In the genomic region with DNA sequence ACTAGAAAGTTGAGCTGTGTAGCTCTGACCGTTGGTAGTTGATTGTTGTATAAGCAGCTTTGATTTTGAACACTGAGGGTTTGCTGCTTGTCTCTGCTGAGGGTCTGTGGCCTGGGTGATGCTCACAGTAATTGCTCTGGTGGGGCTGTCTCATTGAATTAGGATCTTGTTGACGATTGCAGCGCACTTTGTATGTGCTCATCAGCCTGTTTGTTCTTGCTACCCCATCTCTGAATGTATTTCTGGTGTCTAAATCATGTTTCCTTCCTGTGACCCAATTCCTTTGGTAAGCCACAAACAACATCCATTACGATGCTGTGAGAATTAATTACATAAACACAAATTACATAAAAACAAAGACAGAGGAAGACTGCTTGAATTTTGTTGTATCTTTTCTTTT, we compare ENCODE assay signal across 22 mouse cellular contexts. TPM values are rescaled to one million over a fixed set of nuclear protein-coding genes. Genes with fewer than 3 reads are reported as not detected.
DNase-seq lines count a peak whose midpoint lies in the region; ATAC-seq and TF ChIP-seq lines count a peak whose summit lies in the region.
"Had no signal": no experiment of that assay in that cellular context is flagged by ENCODE, and none has a peak within 500 bp of the region (broad histone marks: within the 10 kb centered on the region; RNA-seq: fewer than 3 reads in every experiment).

No protein-coding gene starts in this region.

- peaks cover 2% of the 10 kb centered on the region; the same call in 1 of the 2 replicates for H3K36me3 ChIP-seq in heart, adult 2 months (ENCODE audit: control insufficient read depth, insufficient read depth, low read length)
- H3K36me3 ChIP-seq in forebrain, embryonic 11.5 days (ENCODE audit: control insufficient read depth, insufficient read depth, low read length) = no peaks in the 10 kb centered on the region
- H3K36me3 ChIP-seq: forebrain, embryonic 12.5 days; limb, embryonic 10.5 days; liver, embryonic 12.5 days; lung, embryonic 15.5 days; neural tube, embryonic 13.5 days had no signal

- WGBS in heart, adult 2 months = 61% methylated on average over 4 of the region's 4 CpGs
- WGBS in forebrain, embryonic 11.5 days = 92% methylated on average over 4 of the region's 4 CpGs

- H3K4me2 ChIP-seq in forebrain, embryonic 11.5 days (ENCODE audit: low read depth, low read length, severe bottlenecking) = no peak overlapping the region
- H3K4me2 ChIP-seq: forebrain, embryonic 12.5 days; heart, embryonic 13.5 days; liver, embryonic 12.5 days; lung, embryonic 15.5 days; neural tube, embryonic 13.5 days had no signal

- TF ChIP-seq EP300 in heart, adult 2 months (IDR thresholded peaks at IDR 0.05; ENCODE audit: insufficient read depth, low read depth, low read length) = no peak

- no peak for DNase-seq in heart, adult 2 months
- DNase-seq in heart, postnatal 4 days = no peak
- peak; percentile 27 for DNase-seq in CD4-positive, CD25-positive, alpha-beta regulatory T cell, adult 2 months (ENCODE audit: low read depth, low spot score)
- DNase-seq in retina, embryonic 14.5 days (ENCODE audit: low spot score) = peak; percentile 90
- DNase-seq in c-Kit-positive CD71-positive TER-119-positive erythroid progenitor cells, embryonic 14.5 days (ENCODE audit: low spot score) = no peak
- DNase-seq in right cerebral cortex, postnatal 10 days (ENCODE audit: low spot score in 2 of 2) = no peak
- no peak for DNase-seq in forebrain, embryonic 11.5 days (ENCODE audit: low spot score)
- DNase-seq: adrenal gland, postnatal 25 days; cerebellum, adult 9-10 months; gastrocnemius, postnatal 25 days; thymus, adult 18-20 months had no signal

- H3K27me3 ChIP-seq in heart, adult 2 months (ENCODE audit: control insufficient read depth, insufficient read depth, low read length) = no peaks in the 10 kb centered on the region
- H3K27me3 ChIP-seq in forebrain, embryonic 11.5 days (ENCODE audit: control insufficient read depth, insufficient read depth, low read length) = no peaks in the 10 kb centered on the region
- H3K27me3 ChIP-seq: forebrain, embryonic 12.5 days; heart, embryonic 13.5 days; liver, embryonic 12.5 days; lung, embryonic 15.5 days; neural tube, embryonic 13.5 days had no signal

- H3K27ac ChIP-seq in heart, adult 2 months = 0 out of 2 replicates have a peak overlapping the region, but pooled peaks have one; percentile 14
- H3K27ac ChIP-seq in forebrain, embryonic 11.5 days (ENCODE audit: low read depth, low read length) = no peak overlapping the region
- H3K27ac ChIP-seq: forebrain, embryonic 12.5 days; heart, embryonic 13.5 days; hindbrain, embryonic 10.5 days; kidney, postnatal 0 days; limb, embryonic 10.5 days; liver, embryonic 12.5 days; lung, embryonic 15.5 days; neural tube, embryonic 13.5 days had no signal

- H3K4me1 ChIP-seq in heart, adult 2 months (ENCODE audit: control insufficient read depth, insufficient read depth, low read length) = peaks cover 4% of the 10 kb centered on the region
- H3K4me1 ChIP-seq in forebrain, embryonic 11.5 days (replicated peaks; ENCODE audit: control insufficient read depth, insufficient read depth, low read length) = no peaks in the 10 kb centered on the region
- H3K4me1 ChIP-seq: forebrain, embryonic 12.5 days; hindbrain, embryonic 10.5 days; neural tube, embryonic 13.5 days had no signal

- no peak for TF ChIP-seq CTCF in heart, adult 2 months (IDR thresholded peaks at IDR 0.05)

- ATAC-seq in hematopoietic stem cell, adult 5-6 weeks (replicated peaks in 1 of 2; ENCODE audit: insufficient read depth in 1 of 2, low FRiP score in 2 of 2, low TSS enrichment in 1 of 2, low read depth in 1 of 2, poor library complexity in 2 of 2, severe bottlenecking in 2 of 2) = peak; percentile 46 to 71
- no peak for ATAC-seq in forebrain, embryonic 11.5 days (replicated peaks; ENCODE audit: low FRiP score)
- ATAC-seq: intestine, postnatal 0 days; liver, embryonic 12.5 days had no signal

- no peak overlapping the region for H3K4me3 ChIP-seq in heart, adult 2 months
- H3K4me3 ChIP-seq in forebrain, embryonic 11.5 days (ENCODE audit: low read depth, low read length) = no peak overlapping the region
- H3K4me3 ChIP-seq: forebrain, embryonic 12.5 days; heart, embryonic 13.5 days; hindbrain, embryonic 10.5 days; layer of hippocampus, adult 2 months; limb, embryonic 10.5 days; liver, embryonic 12.5 days; lung, embryonic 15.5 days; neural tube, embryonic 13.5 days had no signal

- intact Hi-C loops in heart, adult 2 months (cut with DNase I) = no loop called here

- H3K79me2 ChIP-seq in heart, adult 2 months (replicated peaks; ENCODE audit: control insufficient read depth, insufficient read depth, low read length) = 0 out of 2 replicates have a peak, but pooled peaks cover 2% of the 10 kb centered on the region

- no peak overlapping the region for H3K9ac ChIP-seq in heart, adult 2 months (ENCODE audit: low read depth, low read length)
- H3K9ac ChIP-seq in forebrain, embryonic 11.5 days (ENCODE audit: low read length) = no peak overlapping the region
- H3K9ac ChIP-seq: forebrain, embryonic 12.5 days; heart, embryonic 13.5 days; liver, embryonic 12.5 days; lung, embryonic 15.5 days; neural tube, embryonic 13.5 days had no signal

- no peak for TF ChIP-seq POLR2A in heart, adult 2 months (IDR thresholded peaks at IDR 0.05; ENCODE audit: insufficient read depth, low read depth, low read length)

- no peaks in the 10 kb centered on the region for H3K9me3 ChIP-seq in forebrain, embryonic 11.5 days (ENCODE audit: control insufficient read depth, low read length)
- H3K9me3 ChIP-seq: forebrain, embryonic 12.5 days; heart, embryonic 13.5 days; hindbrain, embryonic 10.5 days; limb, embryonic 10.5 days; liver, embryonic 12.5 days; lung, embryonic 15.5 days; neural tube, embryonic 13.5 days had no signal

RNA-seq across cellular contexts. Expression of gene Sipa1l1, which starts 39.5 kb away (rescaled TPM):
- total RNA-seq in heart, adult 2 months (2021) = 1 to 10 TPM; 6.9 to 9.1 TPM
- 8.4 and 9.9 TPM in 2 replicates for polyA plus RNA-seq in heart, adult 2 months (2012; rRNA removed)
- total RNA-seq in heart, postnatal 4 days (2021) = 10 to 100 TPM; 28.4 to 29.0 TPM
- total RNA-seq in hematopoietic stem cell, adult 5-6 weeks (2017) = 27.9 and 30.4 TPM in 2 replicates
- polyA plus RNA-seq in forebrain, embryonic 11.5 days (2014; fragmentation: Nextera tagmentation; extraction: Ambion mirVana) = 43.2 and 48.5 TPM in 2 replicates

Comparison
In these comparisons a context has a peak if more than half of its experiments do, and no peak if none do; other contexts are left out.
1. DNase-seq: peak in CD4-positive, CD25-positive, alpha-beta regulatory T cell, adult 2 months (single experiment) and retina, embryonic 14.5 days (single experiment); none in heart, adult 2 months (0 of 2), heart, postnatal 4 days (single experiment), c-Kit-positive CD71-positive TER-119-positive erythroid progenitor cells, embryonic 14.5 days (single experiment), right cerebral cortex, postnatal 10 days (0 of 2) and forebrain, embryonic 11.5 days (single experiment).